Mouse (Mus musculus): ENCODE measurements around the gene 1700001P01Rik. TPM values are rescaled to one million over a fixed set of nuclear protein-coding genes. Genes with fewer than 3 reads are reported as not detected.

Gene 1700001P01Rik
- total RNA-seq, 2 experiments from 2014 or later = not detected

Small RNA genes lying within 50 kb of the gene (microRNA-seq; reads per million reads assigned to microRNA genes)
- not detected for gene Mir8102

Other genes with a start within 250 kb of the 1700001P01Rik start
- gene Srcin1, start 199.7 kb downstream of the 1700001P01Rik start, total RNA-seq (2021) = under 1 TPM; 0.20 to 0.47 TPM
- 1 to 10 TPM in 1 of 2 experiments, under 1 TPM in 1; 0.94 to 1.5 TPM for gene Epop, start 146.2 kb downstream of the 1700001P01Rik start, total RNA-seq (2021)
- 10 to 100 TPM; 59.8 to 63.3 TPM for gene Mllt6, start 112.5 kb downstream of the 1700001P01Rik start, total RNA-seq (2021)
- 100 to 1,000 TPM; 145 to 155 TPM for gene Cisd3, start 90.1 kb downstream of the 1700001P01Rik start, total RNA-seq (2021)
- 1 to 10 TPM; 6.2 to 6.4 TPM for gene Pcgf2, start 75.4 kb downstream of the 1700001P01Rik start, total RNA-seq (2021)
- 100 to 1,000 TPM; 150 to 151 TPM for gene Psmb3, start 72.5 kb downstream of the 1700001P01Rik start, total RNA-seq (2021)
- 10 to 100 TPM; 20.2 to 21.1 TPM for gene Pip4k2b, start 31.2 kb downstream of the 1700001P01Rik start, total RNA-seq (2021)
- gene Cwc25, start 9.4 kb downstream of the 1700001P01Rik start, total RNA-seq (2021) = 1 to 10 TPM; 7.0 to 7.2 TPM
- gene Rpl23, start 6.5 kb upstream of the 1700001P01Rik start, total RNA-seq (2021) = 100 to 1,000 TPM; 454 to 515 TPM
- gene Lasp1, start 23.1 kb upstream of the 1700001P01Rik start, total RNA-seq (2021) = 10 to 100 TPM; 41.3 to 46.2 TPM
- gene B230217C12Rik, start 64.9 kb upstream of the 1700001P01Rik start, total RNA-seq (2021) = under 1 TPM; 0.83 to 0.87 TPM
- gene Fbxo47, start 108.2 kb upstream of the 1700001P01Rik start, total RNA-seq (2021) = under 1 TPM in 1 of 2 experiments, not detected in 1; 0.11 TPM
- 1 to 10 TPM; 5.4 to 6.0 TPM for gene Plxdc1, start 210.5 kb upstream of the 1700001P01Rik start, total RNA-seq (2021)
- under 1 TPM; 0.57 to 0.92 TPM for gene Arl5c, start 220.3 kb upstream of the 1700001P01Rik start, total RNA-seq (2021)
- gene Cacnb1, start 247.1 kb upstream of the 1700001P01Rik start, total RNA-seq (2021) = 1 to 10 TPM; 6.0 to 6.8 TPM

Measured in heart, postnatal 25 days (tissue).